Mouse (Mus musculus): Measurements from ENCODE around the gene 2610318N02Rik.

DNA sequence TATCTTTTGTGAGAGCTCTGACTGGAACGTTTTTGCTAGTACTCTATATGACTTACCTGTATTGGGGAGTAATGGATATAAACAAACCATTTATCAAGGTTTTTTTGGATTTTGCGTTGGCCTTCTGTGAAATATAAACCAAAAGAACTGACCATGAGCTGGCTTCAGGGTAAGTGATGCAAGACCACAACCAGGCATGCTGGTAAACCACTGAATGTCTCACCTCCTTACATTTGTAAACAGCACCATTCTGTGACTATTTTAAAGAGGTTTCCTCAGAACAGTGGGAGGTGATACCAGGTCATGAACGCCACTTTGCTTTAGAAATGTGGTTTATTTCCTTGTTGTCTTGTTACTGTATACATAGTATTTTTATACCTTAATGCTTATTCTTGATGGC is 38.7 kb downstream of the 2610318N02Rik start:
- TF ChIP-seq CTCF (IDR thresholded peaks at IDR 0.05; ENCODE audit: borderline replicate concordance, extremely low read depth, insufficient read depth, insufficient read length), result no peak
- TF ChIP-seq POLR2A (IDR thresholded peaks at IDR 0.05; ENCODE audit: borderline replicate concordance, extremely low read depth, insufficient read depth, insufficient read length, poor library complexity, severe bottlenecking), result no peak

Measured in brain, embryonic 14.5 days (tissue).